Mouse (Mus musculus) midbrain, embryonic 12.5 days (tissue): ENCODE data around the gene Pomt1. TPM values are rescaled to one million over a fixed set of nuclear protein-coding genes. Genes with fewer than 3 reads are reported as not detected.

Source experiments
- ATAC-seq: fragments of 200-750 bp; cut with Nextera tagmentation; 2 replicates; pipeline ENCODE4 v1.8.0; 2017; ENCODE audit warnings: low read depth, moderate TSS enrichment, moderate library complexity; ENCODE audit not compliant: low FRiP score
- H3K27ac ChIP-seq: fragments of 300-500 bp; sonication (generic); replicated peaks from 2 replicates; pipeline ENCODE4 v1.5.1; 2016; ENCODE audit warnings: mild to moderate bottlenecking
- H3K27me3 ChIP-seq: fragments of 300-500 bp; sonication (generic); 2 replicates; pipeline ENCODE4 v1.6.1; 2016; ENCODE audit warnings: mild to moderate bottlenecking
- H3K36me3 ChIP-seq: fragments of 300-500 bp; sonication (generic); 2 replicates; pipeline ENCODE4 v1.6.1; 2016
- H3K4me1 ChIP-seq: fragments of 300-500 bp; sonication (generic); 2 replicates; pipeline ENCODE4 v1.6.1; 2016
- H3K4me2 ChIP-seq: fragments of 300-500 bp; sonication (generic); replicated peaks from 2 replicates; pipeline ENCODE4 v1.6.1; 2016; ENCODE audit warnings: mild to moderate bottlenecking, moderate library complexity
- H3K4me3 ChIP-seq: fragments of 300-500 bp; sonication (generic); 2 replicates; pipeline ENCODE4 v1.5.1; 2016; ENCODE audit warnings: mild to moderate bottlenecking
- H3K9ac ChIP-seq: fragments of 300-500 bp; sonication (generic); replicated peaks from 2 replicates; pipeline ENCODE4 v1.6.1; 2016; ENCODE audit warnings: mild to moderate bottlenecking, moderate library complexity
- H3K9me3 ChIP-seq: fragments of 300-500 bp; sonication (generic); 2 replicates; pipeline ENCODE4 v1.6.1; 2016; ENCODE audit warnings: mild to moderate bottlenecking
- WGBS: fragments of 180-500 bp; shearing (Covaris S2); methylation state at CpG from one replicate; pipeline ENCODE4 v1.1.7; 2016; 5-methylcytosine and 5-hydroxymethylcytosine counted together
- polyA plus RNA-seq: library from polyadenylated mRNA; unstranded; fragments of >200 nt; fragmentation: Nextera tagmentation; extraction: Ambion mirVana; gene quantifications from 2 replicates; pipeline ENCODE4 v1.2.1, GENCODE M21; 2016

The Pomt1 gene
- polyA plus RNA-seq, 1 experiment from 2014 or later, result 31.4 TPM

GRCm38 (mm10) chr2:32254563-32254962, 18.2 kb downstream of the Pomt1 start:
- Histone ChIP-seq H3K9ac (no peak overlapping the region), H3K4me1 (peaks cover 11% of the 10 kb centered on the region), H3K36me3 (peaks cover 83% of the 10 kb centered on the region), H3K4me3 (no peak overlapping the region), H3K27me3 (no peaks in the 10 kb centered on the region), H3K9me3 (no peaks in the 10 kb centered on the region), H3K27ac (no peak overlapping the region), H3K4me2 (no peak overlapping the region)
- WGBS, result 94% methylated on average over 5 of the region's 5 CpGs
- ATAC-seq, result no peak

DNA sequence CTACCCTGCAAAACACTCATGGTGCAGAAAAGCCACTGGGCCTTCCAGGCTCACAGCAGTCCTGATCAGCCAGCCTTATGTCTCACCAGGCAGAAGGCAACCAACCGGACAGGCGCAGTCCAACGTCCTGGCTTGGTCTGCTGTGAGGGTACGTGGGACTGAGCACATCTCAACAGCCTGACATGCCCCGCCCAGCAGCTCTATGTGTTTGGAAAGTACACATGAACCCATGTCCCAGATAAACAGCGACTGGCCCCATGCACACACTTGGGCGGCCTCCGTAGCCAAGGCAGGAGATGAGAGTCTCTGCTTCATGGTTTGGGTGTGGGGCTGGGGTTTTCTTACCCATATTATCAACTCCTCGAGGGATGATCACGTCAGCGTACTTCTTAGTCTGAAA, 19.9 kb downstream of the Pomt1 start:
- Histone ChIP-seq H3K27me3 (no peaks in the 10 kb centered on the region), H3K4me1 (peaks cover 16% of the 10 kb centered on the region), H3K4me2 (no peak overlapping the region), H3K9ac (no peak overlapping the region), H3K4me3 (no peak overlapping the region), H3K9me3 (no peaks in the 10 kb centered on the region), H3K27ac (no peak overlapping the region), H3K36me3 (peaks cover 66% of the 10 kb centered on the region)
- WGBS, result 94% methylated on average over 11 of the region's 11 CpGs
- ATAC-seq, result no peak

- Histone ChIP-seq H3K4me3 (peak overlapping the region; percentile 70), H3K9me3 (no peaks in the 10 kb centered on the region), H3K27ac (no peak overlapping the region), H3K4me2 (peak overlapping the region; percentile 86), H3K36me3 (peaks cover 39% of the 10 kb centered on the region), H3K27me3 (no peaks in the 10 kb centered on the region), H3K4me1 (peaks cover 16% of the 10 kb centered on the region), H3K9ac (peak overlapping the region; percentile 86; the same call in 1 of the 2 replicates)
- 63% methylated on average over 6 of the region's 6 CpGs for WGBS
- no peak for ATAC-seq
Measured at GRCm38 (mm10) chr2:32258887-32259533, 22.6 kb downstream of the Pomt1 start.

- Histone ChIP-seq H3K36me3 (peaks cover 31% of the 10 kb centered on the region), H3K9me3 (no peaks in the 10 kb centered on the region), H3K27ac (no peak within 1 kb of the TSS; the same call in 1 of the 2 replicates), H3K9ac (peak within 1 kb of the TSS; percentile 86), H3K4me3 (peak within 1 kb of the TSS; percentile 70), H3K4me2 (peak within 1 kb of the TSS; percentile 86), H3K27me3 (no peaks in the 10 kb centered on the region), H3K4me1 (peaks cover 16% of the 10 kb centered on the region)
- ATAC-seq, result peak; percentile 90
- WGBS, result 2% methylated on average over 59 of the region's 59 CpGs
Measured at GRCm38 (mm10) chr2:32259657-32260417, 23.4 kb downstream of the Pomt1 start, which contains the start of gene Uck1. TSS of gene Uck1 (minus strand) at chr2:32260159.

DNA sequence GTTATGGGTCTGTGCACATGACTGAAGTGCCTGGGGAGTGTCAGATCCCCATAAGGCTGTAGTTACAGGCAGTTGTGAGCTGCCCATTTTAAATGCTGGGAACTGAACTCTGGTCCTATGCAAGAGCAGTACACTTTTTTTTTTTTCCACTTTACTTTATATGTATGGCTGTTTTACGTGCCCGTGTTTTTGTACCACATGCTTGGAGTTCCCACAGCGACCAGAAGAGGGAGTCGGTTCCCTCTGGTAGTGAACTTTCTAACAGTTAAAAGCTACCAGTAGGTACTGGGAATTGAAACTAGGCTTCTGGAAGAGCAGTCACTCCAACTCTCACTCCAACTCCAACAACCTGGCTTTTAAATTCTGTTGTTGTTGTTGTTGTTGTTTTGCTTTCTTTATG, 24.2 kb downstream of the Pomt1 start:
- H3K27me3 ChIP-seq, result no peaks in the 10 kb centered on the region
- ATAC-seq, result no peak
- peaks cover 16% of the 10 kb centered on the region for H3K4me1 ChIP-seq
- no peak overlapping the region for H3K4me3 ChIP-seq
- no peak overlapping the region for H3K9ac ChIP-seq
- H3K9me3 ChIP-seq, result no peaks in the 10 kb centered on the region
- H3K4me2 ChIP-seq, result no peak overlapping the region
- peaks cover 30% of the 10 kb centered on the region for H3K36me3 ChIP-seq
- whole genome bisulfite sequencing, result 35% methylated on average over 4 of the region's 4 CpGs
- H3K27ac ChIP-seq, result no peak overlapping the region

DNA sequence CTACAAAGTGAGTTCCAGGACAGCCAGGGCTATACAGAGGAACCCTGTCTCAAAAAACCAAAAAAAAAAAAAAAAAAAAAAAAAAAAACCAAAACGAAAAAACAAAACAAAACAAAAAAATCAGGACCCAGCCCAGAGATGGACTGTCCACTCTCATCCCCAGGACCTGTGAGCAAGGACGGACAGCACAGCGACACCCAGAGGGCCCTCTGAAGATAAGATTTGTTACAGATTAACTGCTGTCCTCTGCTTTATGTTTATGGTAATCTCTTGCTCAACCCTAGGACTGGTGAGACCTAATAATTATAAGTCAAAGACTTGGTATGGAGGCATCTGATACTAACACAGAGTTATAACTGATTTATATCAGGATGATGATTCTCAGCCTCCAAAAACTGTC, 39.4 kb downstream of the Pomt1 start:
- Histone ChIP-seq H3K4me1 (no peaks in the 10 kb centered on the region), H3K4me2 (no peak overlapping the region), H3K27me3 (no peaks in the 10 kb centered on the region), H3K36me3 (peaks cover 41% of the 10 kb centered on the region), H3K9me3 (no peaks in the 10 kb centered on the region), H3K27ac (no peak overlapping the region), H3K9ac (no peak overlapping the region), H3K4me3 (no peak overlapping the region)
- 84% methylated on average over 3 of the region's 3 CpGs for WGBS
- no peak for ATAC-seq

DNA sequence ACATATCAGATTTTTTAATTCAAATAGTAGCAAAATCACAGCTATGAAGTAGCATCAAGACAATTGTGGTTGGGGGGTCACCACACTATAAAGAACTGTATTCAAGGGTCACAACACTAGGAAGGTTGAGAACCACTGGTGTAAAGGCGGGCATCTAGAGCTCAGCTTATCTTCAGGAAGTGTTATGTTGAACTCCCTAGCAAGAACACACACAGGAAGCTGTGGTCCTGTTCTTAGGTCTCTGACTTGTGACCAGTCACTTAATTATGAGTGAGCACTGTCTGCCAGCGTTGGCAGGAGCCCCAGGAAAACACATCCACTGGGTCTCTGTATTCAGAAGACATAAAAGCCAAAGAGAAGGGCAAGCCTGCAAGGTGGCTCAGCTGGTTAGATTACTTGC, 45.9 kb downstream of the Pomt1 start:
- Histone ChIP-seq H3K4me2 (no peak overlapping the region), H3K9me3 (no peaks in the 10 kb centered on the region), H3K27me3 (no peaks in the 10 kb centered on the region), H3K9ac (no peak overlapping the region), H3K4me1 (peaks cover 11% of the 10 kb centered on the region), H3K36me3 (peaks cover 69% of the 10 kb centered on the region), H3K4me3 (no peak overlapping the region), H3K27ac (no peak overlapping the region)
- WGBS, result 94% methylated on average over 2 of the region's 2 CpGs
- ATAC-seq, result no peak

- H3K4me3 ChIP-seq, result no peak overlapping the region
- H3K4me2 ChIP-seq, result no peak overlapping the region
- H3K9ac ChIP-seq, result no peak overlapping the region
- H3K27ac ChIP-seq, result no peak overlapping the region
- no peaks in the 10 kb centered on the region for H3K9me3 ChIP-seq
- H3K4me1 ChIP-seq, result peaks cover 11% of the 10 kb centered on the region
- 82% methylated on average over 1 of the region's 1 CpGs for WGBS
- no peak for ATAC-seq
- peaks cover 65% of the 10 kb centered on the region for H3K36me3 ChIP-seq
- no peaks in the 10 kb centered on the region for H3K27me3 ChIP-seq
Measured at GRCm38 (mm10) chr2:32282727-32283126, 46.3 kb downstream of the Pomt1 start.

DNA sequence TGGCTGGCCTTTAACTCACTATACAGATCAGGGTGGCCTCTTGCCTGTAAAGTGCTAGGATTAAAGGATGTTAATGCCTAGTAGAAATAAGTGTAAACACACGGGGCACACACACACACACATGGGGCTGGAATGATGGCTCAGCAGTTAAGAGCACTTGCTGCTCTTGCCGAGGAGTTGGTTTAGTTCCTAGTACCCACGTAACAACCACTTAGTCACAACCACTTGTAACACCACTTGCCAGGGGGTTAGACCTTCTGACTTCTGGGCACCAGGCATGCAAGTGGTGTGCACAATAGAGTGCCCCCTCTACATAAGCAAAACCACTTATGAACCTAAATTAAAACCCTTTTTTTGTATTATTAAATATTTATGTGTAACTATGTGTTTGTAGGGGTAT, 47.6 kb downstream of the Pomt1 start:
- H3K4me2 ChIP-seq, result no peak overlapping the region
- H3K36me3 ChIP-seq, result peaks cover 52% of the 10 kb centered on the region
- ATAC-seq, result no peak
- H3K9me3 ChIP-seq, result no peaks in the 10 kb centered on the region
- H3K9ac ChIP-seq, result no peak overlapping the region
- peaks cover 15% of the 10 kb centered on the region for H3K4me1 ChIP-seq
- H3K27ac ChIP-seq, result no peak overlapping the region
- H3K4me3 ChIP-seq, result no peak overlapping the region
- WGBS, result 92% methylated on average over 3 of the region's 3 CpGs
- no peaks in the 10 kb centered on the region for H3K27me3 ChIP-seq

DNA sequence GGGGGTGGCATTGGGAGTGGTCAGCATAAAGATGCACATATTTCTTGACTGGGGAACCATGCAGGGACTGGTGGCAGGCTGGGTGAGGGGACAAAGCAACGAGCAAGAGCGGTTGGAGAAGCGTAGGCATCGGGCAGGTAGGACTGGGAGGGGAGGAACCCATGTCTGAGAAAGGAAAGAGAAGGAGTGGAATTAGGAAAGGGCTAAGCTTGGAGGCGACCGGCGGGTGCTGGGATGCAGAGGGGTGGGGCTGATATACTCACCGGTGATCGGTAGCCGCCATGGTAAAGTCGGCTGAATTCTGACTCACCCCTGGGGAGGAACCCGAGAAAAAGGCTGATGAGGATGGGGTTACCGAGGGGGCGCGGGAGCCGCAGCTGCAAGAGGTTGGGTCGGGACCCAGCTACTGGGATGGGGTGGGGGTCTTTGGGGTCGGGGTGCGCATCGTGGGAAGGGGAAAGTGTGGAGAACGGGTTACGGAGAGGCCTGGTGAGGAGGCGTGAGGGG, 51.0 kb downstream of the Pomt1 start, which contains the start of gene Golga2:
Gene Golga2 (plus strand): TSS at position 51 of the 507 bp plus-strand sequence.
- H3K36me3 ChIP-seq, result peaks cover 27% of the 10 kb centered on the region
- no peaks in the 10 kb centered on the region for H3K9me3 ChIP-seq
- WGBS, result 1% methylated on average over 23 of the region's 23 CpGs
- peak within 1 kb of the TSS; percentile 86 for H3K4me3 ChIP-seq
- peak within 1 kb of the TSS; percentile 98 for H3K4me2 ChIP-seq
- peak within 1 kb of the TSS; percentile 91 for H3K9ac ChIP-seq
- ATAC-seq, result no peak
- no peaks in the 10 kb centered on the region for H3K27me3 ChIP-seq
- peaks cover 20% of the 10 kb centered on the region for H3K4me1 ChIP-seq
- H3K27ac ChIP-seq, result peak within 1 kb of the TSS; percentile 75

DNA sequence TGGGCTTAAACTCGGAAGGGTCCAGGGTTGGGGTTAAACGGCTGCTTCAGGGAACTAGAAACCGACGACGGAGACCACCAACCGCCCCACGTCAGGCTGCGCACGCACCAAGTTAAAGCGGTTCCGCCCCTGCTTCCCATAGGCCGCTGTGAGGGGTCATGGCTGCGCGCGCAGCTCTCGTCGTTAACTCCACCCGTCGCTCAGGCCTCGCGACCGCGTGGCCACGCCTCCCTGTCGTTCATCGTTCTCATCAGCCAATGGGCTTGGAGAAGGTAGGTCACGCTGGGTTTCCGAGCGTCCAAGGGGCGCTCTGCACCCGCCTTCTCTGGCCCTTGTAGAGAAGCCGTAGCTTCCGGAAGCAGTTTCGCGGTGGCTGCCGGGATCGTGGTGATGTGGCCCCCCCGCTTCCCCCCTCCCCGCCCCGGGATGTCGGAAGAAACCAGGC, 51.6 kb downstream of the Pomt1 start, which contains the start of gene Swi5:
Gene Swi5 (minus strand): TSS at position 153 of the 445 bp plus-strand sequence.
- H3K4me1 ChIP-seq, result peaks cover 20% of the 10 kb centered on the region
- peaks cover 32% of the 10 kb centered on the region for H3K36me3 ChIP-seq
- H3K4me2 ChIP-seq, result peak within 1 kb of the TSS; percentile 98
- H3K9me3 ChIP-seq, result no peaks in the 10 kb centered on the region
- peak; percentile 99 for ATAC-seq
- WGBS, result under 1% methylated on average over 40 of the region's 41 CpGs
- peak within 1 kb of the TSS; percentile 91 for H3K9ac ChIP-seq
- peak within 1 kb of the TSS; percentile 86 for H3K4me3 ChIP-seq
- no peaks in the 10 kb centered on the region for H3K27me3 ChIP-seq
- H3K27ac ChIP-seq, result peak within 1 kb of the TSS; percentile 75

DNA sequence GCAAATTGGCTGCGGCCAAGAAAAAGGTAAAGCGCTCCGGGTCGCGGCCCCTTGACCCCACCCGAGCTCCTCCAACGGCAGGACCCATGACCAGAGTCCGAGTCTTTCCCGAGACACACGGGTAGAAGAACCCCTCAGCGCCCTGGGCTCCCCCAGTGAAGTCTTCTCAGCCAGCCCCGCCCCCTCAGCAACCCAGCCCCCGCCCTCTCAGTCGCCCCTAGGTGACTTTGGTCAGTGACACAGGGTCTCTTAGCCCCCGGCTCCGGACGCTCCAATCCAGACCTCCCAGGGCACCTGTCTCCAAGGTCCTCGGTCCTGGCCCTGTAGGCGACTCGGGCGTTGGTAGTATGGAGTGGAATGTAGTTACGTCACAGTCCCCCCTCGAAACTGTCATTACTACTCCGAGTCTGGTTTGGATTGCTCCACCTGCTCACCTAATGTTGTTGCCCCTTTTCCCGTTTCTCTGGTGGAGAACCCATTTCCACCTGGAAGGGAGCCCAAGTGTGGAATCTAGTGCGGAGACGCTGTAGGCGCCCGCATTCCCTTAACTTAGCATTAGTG, 52.1 kb downstream of the Pomt1 start:
- Histone ChIP-seq H3K27ac (peak overlapping the region; percentile 54), H3K36me3 (peaks cover 36% of the 10 kb centered on the region), H3K4me1 (peaks cover 20% of the 10 kb centered on the region), H3K4me2 (peak overlapping the region; percentile 90), H3K9me3 (no peaks in the 10 kb centered on the region), H3K4me3 (peak overlapping the region; percentile 86), H3K9ac (peak overlapping the region; percentile 89), H3K27me3 (no peaks in the 10 kb centered on the region)
- WGBS, result 3% methylated on average over 29 of the region's 29 CpGs
- ATAC-seq, result peak; percentile 73
